Mouse (Mus musculus) brain, adult 2 months (tissue): Measurements from ENCODE around the gene Hspa1b.
"Not testable (repeated sequence)": the region's sequence is repeated elsewhere in the genome, so short reads cannot be mapped to it uniquely, and the experiment has no call there.

Experiments
- DNase-seq: peaks from one replicate; pipeline ENCODE4 v3.0.0; 2011; ENCODE audit warnings: low read depth, low spot score

The Hspa1b gene

GRCm38 (mm10) chr17:34954831-34955230, 4.2 kb downstream of the Hspa1b start:
- no peak for DNase-seq

- DNase-seq: no peak
Observed at GRCm38 (mm10) chr17:34953904-34954303, 5.1 kb downstream of the Hspa1b start.

- DNase-seq: no peak
Observed at GRCm38 (mm10) chr17:34953258-34953657, 5.8 kb downstream of the Hspa1b start.

GRCm38 (mm10) chr17:34952378-34953040, 6.5 kb downstream of the Hspa1b start:
- peak; percentile 85 for DNase-seq

GRCm38 (mm10) chr17:34951636-34952377, 7.2 kb downstream of the Hspa1b start:
- DNase-seq: peak; percentile 53

- DNase-seq: no peak
Observed at GRCm38 (mm10) chr17:34950514-34951455, 8.3 kb downstream of the Hspa1b start.

GRCm38 (mm10) chr17:34949553-34949969, 9.5 kb downstream of the Hspa1b start:
- no peak for DNase-seq

GRCm38 (mm10) chr17:34948721-34949552, 10.1 kb downstream of the Hspa1b start:
- DNase-seq: not testable (repeated sequence)

GRCm38 (mm10) chr17:34947606-34948005, 11.4 kb downstream of the Hspa1b start:
- peak; percentile 43 for DNase-seq

GRCm38 (mm10) chr17:34946486-34947140, 12.4 kb downstream of the Hspa1b start:
- no peak for DNase-seq

- DNase-seq: no peak
Observed at GRCm38 (mm10) chr17:34944362-34944761, 14.7 kb downstream of the Hspa1b start.

GRCm38 (mm10) chr17:34943128-34943815, 15.8 kb downstream of the Hspa1b start:
- no peak for DNase-seq

- DNase-seq: no peak
Observed at GRCm38 (mm10) chr17:34941344-34942041, 17.5 kb downstream of the Hspa1b start.

GRCm38 (mm10) chr17:34937960-34938505, 21.0 kb downstream of the Hspa1b start:
- no peak for DNase-seq

GRCm38 (mm10) chr17:34934830-34935229, 24.2 kb downstream of the Hspa1b start:
- DNase-seq: no peak

GRCm38 (mm10) chr17:34934031-34934430, 25.0 kb downstream of the Hspa1b start:
- peak; percentile 32 for DNase-seq

GRCm38 (mm10) chr17:34932287-34932686, 26.8 kb downstream of the Hspa1b start:
- DNase-seq: no peak

- DNase-seq: peak; percentile 75
Observed at GRCm38 (mm10) chr17:34931735-34932098, 27.3 kb downstream of the Hspa1b start.
